Mouse (Mus musculus) thymus, postnatal 0 days (tissue): ENCODE measurements around the gene Atp9a. TPM values are rescaled to one million over a fixed set of nuclear protein-coding genes. Genes with fewer than 3 reads are reported as not detected.
A peak's percentile ranks its signal among the peaks of the same experiment; 100 is the strongest.
"Not testable (repeated sequence)": the region's sequence is repeated elsewhere in the genome, so short reads cannot be mapped to it uniquely, and the experiment has no call there.

ENCODE experiments used
- DNase-seq: peaks from one replicate; pipeline ENCODE4 v3.0.0-alpha.2; 2015; ENCODE audit warnings: low spot score
- polyA plus RNA-seq: library from polyadenylated mRNA; unstranded; fragments of >200 nt; fragmentation: Nextera tagmentation; extraction: Ambion mirVana; gene quantifications from 2 replicates; pipeline ENCODE4 v1.2.1, GENCODE M21; 2015

The Atp9a gene
- polyA plus RNA-seq, result 6.6 and 7.8 TPM in 2 replicates

DNA sequence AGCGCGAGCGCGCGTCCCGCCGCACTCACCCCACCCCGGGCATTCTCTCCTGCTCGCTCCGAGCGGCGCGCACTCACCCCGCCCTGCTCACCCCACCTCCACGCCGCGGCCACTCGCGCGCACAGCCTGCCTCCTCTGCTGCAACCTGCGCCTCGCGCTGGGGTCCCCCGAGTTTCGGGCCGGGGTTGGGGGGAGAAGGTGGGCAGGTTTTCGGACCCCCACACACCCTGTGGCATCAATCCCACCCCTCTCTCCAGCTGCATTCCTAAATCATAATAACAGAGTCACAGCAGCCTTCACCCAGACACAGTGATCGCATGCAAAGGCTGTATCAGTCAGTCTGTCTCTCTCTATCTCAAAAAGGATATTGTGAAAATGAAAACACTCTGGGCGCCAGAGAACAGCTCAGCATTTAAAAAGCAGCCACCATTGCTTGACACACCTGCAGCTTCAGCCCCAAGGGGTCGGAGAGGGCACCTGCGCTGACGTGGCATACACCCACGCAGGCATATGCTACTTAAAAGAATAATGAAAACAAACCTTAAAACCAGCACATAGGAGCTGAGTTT is at the start of gene Atp9a:
Gene Atp9a (minus strand): TSS at position 351 of the 569 bp plus-strand sequence.
- DNase-seq, result peak; percentile 54

DNA sequence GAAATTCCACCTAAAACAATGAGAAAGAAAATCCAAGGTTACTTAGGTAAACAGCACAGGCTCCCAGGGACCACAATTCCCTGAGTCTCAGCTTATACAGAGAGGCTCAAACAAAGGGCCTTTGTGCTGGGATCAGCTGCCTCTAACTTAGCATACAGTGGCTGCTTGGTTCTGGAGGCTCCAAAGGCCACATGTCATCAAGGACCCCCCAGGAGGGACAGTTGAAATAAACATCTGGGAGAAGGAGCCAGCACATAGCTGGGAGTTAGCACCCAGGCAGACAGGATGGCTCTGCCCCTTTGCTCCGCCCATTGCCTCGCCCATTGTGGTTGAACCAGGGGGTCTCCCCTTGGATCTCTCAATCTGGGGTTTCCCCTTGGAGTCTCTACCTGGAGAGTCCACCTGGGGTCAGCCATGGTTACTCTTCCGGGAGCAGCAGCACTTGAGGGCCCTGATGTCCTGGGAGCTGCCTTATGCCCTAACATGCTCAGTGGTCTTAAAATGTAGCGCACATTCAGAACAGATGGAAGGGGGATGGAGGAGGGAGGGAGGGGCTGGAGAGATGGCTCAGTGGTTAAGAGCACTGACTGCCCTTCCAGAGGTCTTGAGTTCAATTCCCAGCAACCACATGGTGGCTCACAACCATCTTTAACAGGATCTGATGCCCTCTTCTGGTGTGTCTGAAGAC is 49.0 kb upstream of the Atp9a start:
- no peak for DNase-seq

DNA sequence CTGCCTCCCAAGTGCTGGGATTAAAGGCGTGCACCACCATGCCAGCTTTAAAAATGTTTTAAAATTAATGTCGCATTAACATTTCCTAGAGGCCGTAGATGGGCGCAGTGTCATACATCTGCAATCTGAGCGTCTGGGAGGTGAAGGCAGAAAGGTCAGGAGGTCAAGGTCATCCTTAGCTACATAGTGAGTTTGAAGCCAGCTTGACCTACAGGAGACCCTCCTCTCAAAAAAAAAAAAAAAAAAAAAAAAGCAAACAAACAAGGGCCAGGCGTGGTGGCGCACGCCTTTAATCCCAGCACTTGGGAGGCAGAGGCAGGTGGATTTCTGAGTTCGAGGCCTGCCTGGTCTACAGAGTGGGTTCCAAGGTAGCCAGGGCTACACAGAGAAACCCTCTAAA is 44.0 kb upstream of the Atp9a start:
- DNase-seq, result no peak

DNA sequence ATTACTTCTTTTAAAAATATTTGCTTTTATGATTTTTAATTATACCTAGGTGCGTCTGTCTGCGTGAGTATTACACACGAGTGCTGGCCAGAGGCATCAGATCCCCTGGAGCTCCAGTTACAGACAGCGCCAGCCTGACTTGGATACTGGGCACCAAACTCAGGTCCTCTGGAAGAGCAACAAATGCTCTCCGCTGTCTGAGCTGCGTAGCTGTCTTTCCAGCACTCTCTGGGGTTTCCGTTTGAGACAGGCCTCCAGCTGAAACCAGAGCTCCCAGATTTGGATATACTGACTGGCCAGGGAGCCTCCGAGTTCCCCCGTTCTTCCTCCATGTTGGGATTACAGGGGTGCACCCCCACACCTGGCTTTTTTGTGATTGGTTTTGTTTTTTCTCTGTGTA is 38.4 kb upstream of the Atp9a start:
- DNase-seq, result no peak

DNA sequence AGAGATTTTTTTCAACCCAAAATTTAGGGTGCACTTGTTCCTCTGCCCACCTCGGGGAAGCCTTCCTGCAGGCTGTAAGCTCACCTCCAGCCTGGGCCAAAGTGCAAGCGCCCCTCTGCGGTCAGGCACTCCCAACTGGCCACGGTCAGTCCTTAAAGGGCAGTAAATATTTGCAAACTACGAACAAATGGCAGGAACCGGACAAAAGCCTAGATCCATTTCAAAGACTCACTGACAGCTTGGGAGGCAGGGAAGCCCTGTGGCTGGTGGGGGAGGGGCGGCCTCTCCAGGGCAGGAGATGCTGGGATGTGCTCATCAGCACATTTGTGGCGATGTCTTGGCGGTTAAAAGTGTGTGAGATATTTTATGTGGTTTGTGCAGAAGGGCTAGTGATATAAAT is 37.8 kb upstream of the Atp9a start:
- DNase-seq, result no peak

GRCm38 (mm10) chr2:168777481-168777880 is 35.3 kb upstream of the Atp9a start:
- DNase-seq, result no peak

GRCm38 (mm10) chr2:168776238-168776637 is 34.0 kb upstream of the Atp9a start:
- DNase-seq, result no peak

- DNase-seq, result no peak
Observed at GRCm38 (mm10) chr2:168769259-168769658, 27.1 kb upstream of the Atp9a start.

DNA sequence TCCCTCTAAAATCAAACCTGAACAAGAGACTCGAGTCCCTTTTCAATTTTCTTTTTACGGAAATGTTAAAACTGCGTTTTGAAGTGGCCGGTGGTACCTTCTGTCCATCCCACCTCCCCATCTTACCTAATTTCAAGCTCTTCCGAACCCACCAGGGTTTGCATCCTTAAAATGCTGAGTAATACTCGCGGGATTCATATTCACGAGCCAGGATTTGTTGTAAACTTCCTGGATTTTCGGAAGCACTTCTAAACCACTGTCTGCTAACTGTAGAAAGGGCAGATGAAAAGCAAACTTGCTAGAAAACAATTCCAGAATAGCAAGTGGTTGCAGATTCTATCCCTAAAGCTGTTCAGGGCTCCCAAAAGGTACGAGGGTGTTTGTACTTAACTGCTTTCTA is 25.4 kb upstream of the Atp9a start, which contains the start of gene Sall4:
Gene Sall4 (minus strand): TSS at position 362 of the 400 bp plus-strand sequence.
- DNase-seq, result no peak

- no peak for DNase-seq
Observed at GRCm38 (mm10) chr2:168766538-168767361, 24.5 kb upstream of the Atp9a start.

DNA sequence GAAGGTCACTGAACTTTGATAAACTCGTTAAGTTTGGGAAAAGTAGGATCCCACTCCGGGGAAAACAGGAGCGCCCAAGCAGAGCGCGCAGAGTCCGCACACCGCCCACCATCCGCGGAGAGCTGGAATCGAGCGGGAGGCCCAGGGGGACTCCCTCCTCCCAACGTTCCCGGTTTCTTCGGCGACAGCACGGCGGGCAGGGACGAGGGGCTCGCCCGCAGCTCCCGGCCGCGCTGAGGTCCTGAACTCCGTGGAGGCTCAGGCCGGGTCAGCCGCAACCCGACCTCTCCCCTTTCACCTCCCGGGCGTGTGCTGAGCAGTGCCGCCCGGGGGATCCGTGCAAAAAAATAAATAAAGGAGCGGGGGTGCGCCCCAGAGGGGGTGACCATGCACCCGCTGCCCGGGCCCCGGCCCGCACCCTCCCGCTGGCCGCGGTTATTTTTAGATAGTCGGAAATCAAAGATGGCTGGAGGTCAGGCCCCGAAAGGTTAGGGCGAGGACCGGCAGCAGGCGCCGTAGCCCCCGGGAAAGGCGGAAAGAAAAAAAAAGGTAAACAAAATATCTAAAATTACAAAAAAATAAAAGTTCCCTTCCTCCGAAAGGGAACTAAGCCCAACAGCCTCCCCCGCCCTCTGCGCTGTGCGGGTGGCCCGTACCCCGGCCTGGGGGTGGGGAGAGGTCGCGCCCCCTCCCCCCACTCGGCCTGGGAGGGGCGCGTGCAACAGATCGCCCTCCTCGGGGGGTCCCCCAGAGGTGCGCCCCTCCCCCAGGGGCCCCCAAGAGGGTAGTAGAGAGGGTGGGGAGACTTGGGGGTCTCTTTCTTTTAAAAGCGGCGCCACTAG is 23.7 kb upstream of the Atp9a start:
- DNase-seq, result no peak

- peak; percentile 19 for DNase-seq
Observed at GRCm38 (mm10) chr2:168765065-168765681, 23.0 kb upstream of the Atp9a start.

- no peak for DNase-seq
Observed at GRCm38 (mm10) chr2:168764460-168764867, 22.3 kb upstream of the Atp9a start.

DNA sequence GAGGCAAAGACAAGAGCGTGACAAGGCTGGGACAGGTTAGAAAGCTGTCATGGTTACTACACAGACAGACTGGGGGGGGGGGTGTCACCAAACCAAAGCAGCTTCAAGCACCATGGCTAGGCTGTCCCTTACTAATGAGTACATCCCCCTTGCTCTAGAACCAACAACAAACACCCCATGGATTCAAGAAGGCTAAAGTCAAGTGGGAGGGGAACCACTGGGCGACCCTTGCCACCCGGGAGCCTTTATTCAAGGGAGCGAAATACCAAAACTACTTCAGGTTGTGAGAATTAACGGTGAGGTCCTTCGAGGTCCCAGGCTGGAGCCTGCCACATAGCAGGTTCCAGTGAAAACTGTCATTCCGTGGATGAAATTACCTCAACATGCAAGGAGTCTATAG is 21.6 kb upstream of the Atp9a start:
- no peak for DNase-seq

DNA sequence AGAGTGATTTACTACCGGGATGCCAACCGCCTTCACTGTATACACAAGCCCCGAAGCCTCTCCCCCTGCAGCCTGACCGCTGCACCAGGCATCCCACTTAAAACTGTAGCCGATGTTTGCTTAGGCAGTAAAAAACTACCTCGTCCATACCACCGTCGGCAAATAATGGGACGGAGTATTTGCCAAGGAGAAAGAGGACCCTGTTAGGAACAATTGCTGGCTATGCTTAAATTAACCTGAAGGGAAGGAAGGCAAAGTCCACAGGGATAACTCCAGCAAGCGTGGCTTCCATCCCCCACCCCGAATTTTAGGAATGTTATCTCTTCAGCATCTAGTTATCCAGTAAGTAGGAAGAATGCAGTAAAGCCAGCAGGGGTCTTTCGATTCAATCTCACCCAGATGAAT is 20.2 kb upstream of the Atp9a start:
- no peak for DNase-seq

GRCm38 (mm10) chr2:168761954-168762353 is 19.7 kb upstream of the Atp9a start:
- DNase-seq, result no peak

GRCm38 (mm10) chr2:168761141-168761540 is 18.9 kb upstream of the Atp9a start:
- no peak for DNase-seq

DNA sequence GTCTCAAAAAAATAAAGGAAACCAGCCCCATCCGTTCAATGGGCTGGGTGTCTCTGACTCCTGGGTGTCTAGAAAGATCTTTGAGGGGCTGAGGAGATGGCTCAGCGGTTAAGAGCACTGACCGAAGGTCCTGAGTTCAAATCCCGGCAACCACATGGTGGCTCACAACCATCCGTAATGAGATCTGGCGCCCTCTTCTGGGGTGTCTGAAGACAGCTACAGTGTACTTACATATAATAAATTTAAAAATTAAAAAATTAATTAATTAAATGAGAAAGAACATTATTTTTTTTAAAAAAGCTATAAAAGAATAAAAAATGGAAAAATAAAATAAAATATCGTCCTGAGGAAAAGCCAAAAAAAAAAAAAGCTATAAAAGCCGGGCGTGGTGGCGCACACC is 2.2 kb upstream of the Atp9a start:
- DNase-seq, result not testable (repeated sequence)

GRCm38 (mm10) chr2:168742649-168743048 is 440 bp upstream of the Atp9a start:
- peak; percentile 63 for DNase-seq

- DNase-seq, result peak; percentile 72
Observed at GRCm38 (mm10) chr2:168741273-168742058, 743 bp downstream of the Atp9a start.
